Mouse (Mus musculus): ENCODE results near the gene Slco1c1. TPM values are rescaled to one million over a fixed set of nuclear protein-coding genes. Genes with fewer than 3 reads are reported as not detected.

Slco1c1 gene
- polyA plus RNA-seq, 1 experiment from 2014 or later = not detected

- H3K4me2 ChIP-seq = no peak overlapping the region
- 28% methylated on average over 13 of the region's 13 CpGs for WGBS
- TF ChIP-seq CTCF (IDR thresholded peaks at IDR 0.05; ENCODE audit: low read depth) = no peak
- no peak overlapping the region for H3K9ac ChIP-seq
- ATAC-seq (ENCODE audit: insufficient read depth) (peak; percentile 62; the same call in 1 of the 2 replicates), DNase-seq (peak; percentile 32)
- no peak overlapping the region for H3K4me3 ChIP-seq (ENCODE audit: low read depth, low read length)
- H3K9me3 ChIP-seq (ENCODE audit: low read depth, low read length) = no peaks in the 10 kb centered on the region
- H3K27ac ChIP-seq (ENCODE audit: low read depth) = no peak overlapping the region
- H3K4me1 ChIP-seq (ENCODE audit: insufficient read depth) = no peaks in the 10 kb centered on the region
- H3K36me3 ChIP-seq (ENCODE audit: insufficient read depth) = 0 out of 2 replicates have a peak, but pooled peaks cover 7% of the 10 kb centered on the region
- no peaks in the 10 kb centered on the region for H3K27me3 ChIP-seq (ENCODE audit: insufficient read depth, low read length)
Measured at GRCm38 (mm10) chr6:141495634-141496418, 28.3 kb upstream of the Slco1c1 start.

GRCm38 (mm10) chr6:141499511-141499910 lies 24.7 kb upstream of the Slco1c1 start:
- 0 out of 2 replicates have a peak, but pooled peaks have one; percentile 6 for TF ChIP-seq CTCF (IDR thresholded peaks at IDR 0.05; ENCODE audit: low read depth)
- Histone ChIP-seq H3K4me2 (no peak overlapping the region), H3K4me3 (ENCODE audit: low read depth, low read length) (no peak overlapping the region), H3K36me3 (ENCODE audit: insufficient read depth) (0 out of 2 replicates have a peak, but pooled peaks cover 7% of the 10 kb centered on the region), H3K9ac (no peak overlapping the region), H3K4me1 (ENCODE audit: insufficient read depth) (no peaks in the 10 kb centered on the region), H3K27me3 (ENCODE audit: insufficient read depth, low read length) (no peaks in the 10 kb centered on the region), H3K9me3 (ENCODE audit: low read depth, low read length) (no peaks in the 10 kb centered on the region), H3K27ac (ENCODE audit: low read depth) (no peak overlapping the region)
- no peak for ATAC-seq (ENCODE audit: insufficient read depth)
- DNase-seq = no peak

- no peak for DNase-seq
- no peak overlapping the region for H3K4me2 ChIP-seq
- H3K9me3 ChIP-seq (ENCODE audit: low read depth, low read length) = no peaks in the 10 kb centered on the region
- no peak overlapping the region for H3K4me3 ChIP-seq (ENCODE audit: low read depth, low read length)
- no peak overlapping the region for H3K27ac ChIP-seq (ENCODE audit: low read depth)
- H3K27me3 ChIP-seq (ENCODE audit: insufficient read depth, low read length) = no peaks in the 10 kb centered on the region
- TF ChIP-seq CTCF (IDR thresholded peaks at IDR 0.05; ENCODE audit: low read depth) = no peak
- H3K36me3 ChIP-seq (ENCODE audit: insufficient read depth) = 0 out of 2 replicates have a peak, but pooled peaks cover 7% of the 10 kb centered on the region
- ATAC-seq (ENCODE audit: insufficient read depth) = no peak
- H3K4me1 ChIP-seq (ENCODE audit: insufficient read depth) = no peaks in the 10 kb centered on the region
- WGBS = 54% methylated on average over 3 of the region's 3 CpGs
- H3K9ac ChIP-seq = no peak overlapping the region
Measured at GRCm38 (mm10) chr6:141501171-141501570, 23.0 kb upstream of the Slco1c1 start.

DNA sequence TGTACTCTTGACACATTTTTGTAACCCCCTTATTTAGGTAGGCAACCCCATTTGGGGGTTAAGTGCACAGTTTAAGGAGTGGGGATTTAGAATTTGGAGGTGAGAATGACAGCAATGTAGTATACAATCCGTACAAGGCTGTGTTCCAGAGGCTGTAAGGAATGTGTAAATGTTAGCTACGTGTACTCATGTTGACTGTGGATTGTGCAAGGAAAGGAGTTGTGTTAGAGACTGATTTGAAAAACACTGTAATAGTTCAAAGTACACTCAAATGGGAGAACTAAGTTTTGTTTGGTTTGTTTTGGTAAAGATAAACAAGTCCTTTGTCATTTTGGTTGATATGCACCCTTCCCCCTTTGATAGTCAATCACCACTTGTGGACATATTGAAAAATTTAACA lies 1.6 kb upstream of the Slco1c1 start:
- no peak overlapping the region for H3K9ac ChIP-seq

DNA sequence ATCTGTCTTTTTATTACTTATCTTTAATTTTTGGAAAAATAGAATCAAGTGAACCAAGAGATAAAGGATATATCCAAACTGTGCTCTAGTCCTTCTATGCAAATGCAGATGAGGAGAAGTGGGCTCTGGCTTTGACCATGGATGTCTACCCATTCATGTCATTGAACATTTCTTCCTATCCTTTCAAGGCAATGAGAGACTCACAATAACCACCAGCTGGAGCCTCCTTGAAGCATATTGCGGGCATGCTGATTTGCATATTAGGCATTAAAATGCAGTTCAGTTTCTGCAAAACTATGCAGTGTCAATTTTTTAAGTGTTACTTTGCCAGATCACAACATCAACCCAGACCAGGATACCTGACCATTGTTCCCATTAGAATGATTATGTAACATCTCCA lies 1.6 kb downstream of the Slco1c1 start:
- Histone ChIP-seq H3K27me3 (ENCODE audit: insufficient read depth, low read length) (no peaks in the 10 kb centered on the region), H3K27ac (ENCODE audit: low read depth) (no peak overlapping the region), H3K4me3 (ENCODE audit: low read depth, low read length) (no peak overlapping the region), H3K9me3 (ENCODE audit: low read depth, low read length) (no peaks in the 10 kb centered on the region), H3K4me1 (ENCODE audit: insufficient read depth) (no peaks in the 10 kb centered on the region), H3K4me2 (no peak overlapping the region), H3K36me3 (ENCODE audit: insufficient read depth) (no peaks in the 10 kb centered on the region), H3K9ac (no peak overlapping the region)
- ATAC-seq (ENCODE audit: insufficient read depth) = no peak
- no peak for DNase-seq
- 88% methylated on average over 1 of the region's 1 CpGs for WGBS
- no peak for TF ChIP-seq CTCF (IDR thresholded peaks at IDR 0.05; ENCODE audit: low read depth)

More for the DNA sequence above, 1.6 kb upstream of the Slco1c1 start:
- Histone ChIP-seq H3K4me1 (ENCODE audit: insufficient read depth) (no peaks in the 10 kb centered on the region), H3K36me3 (ENCODE audit: insufficient read depth) (no peaks in the 10 kb centered on the region), H3K27ac (ENCODE audit: low read depth) (no peak overlapping the region), H3K27me3 (ENCODE audit: insufficient read depth, low read length) (no peaks in the 10 kb centered on the region), H3K4me2 (no peak overlapping the region), H3K4me3 (ENCODE audit: low read depth, low read length) (no peak overlapping the region), H3K9me3 (ENCODE audit: low read depth, low read length) (no peaks in the 10 kb centered on the region)
- DNase-seq = no peak
- no peak for ATAC-seq (ENCODE audit: insufficient read depth)
- 55% methylated on average over 2 of the region's 2 CpGs for WGBS
- no peak for TF ChIP-seq CTCF (IDR thresholded peaks at IDR 0.05; ENCODE audit: low read depth)

DNA sequence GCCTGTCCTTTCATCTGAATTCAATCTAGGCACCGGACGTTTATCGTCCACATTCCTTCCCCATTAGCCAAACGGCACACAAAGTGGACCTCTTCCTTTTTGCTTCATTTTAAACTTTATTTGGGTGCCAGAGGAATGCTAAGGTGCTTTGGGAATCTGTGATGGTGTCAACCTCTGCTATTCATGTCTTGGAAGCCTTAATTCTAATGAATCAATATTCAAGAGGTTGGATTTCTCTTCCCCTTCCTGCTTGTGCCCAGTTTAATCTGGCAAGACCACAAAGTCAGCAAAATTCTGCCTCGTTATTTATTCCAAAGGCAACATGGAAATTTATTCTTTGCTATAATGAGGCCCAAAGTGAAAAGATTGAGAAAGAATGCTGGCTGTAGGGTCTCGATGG lies 6.7 kb downstream of the Slco1c1 start:
- no peak overlapping the region for H3K9ac ChIP-seq
- H3K4me3 ChIP-seq (ENCODE audit: low read depth, low read length) = no peak overlapping the region
- 77% methylated on average over 6 of the region's 6 CpGs for WGBS
- H3K27me3 ChIP-seq (ENCODE audit: insufficient read depth, low read length) = no peaks in the 10 kb centered on the region
- no peaks in the 10 kb centered on the region for H3K9me3 ChIP-seq (ENCODE audit: low read depth, low read length)
- ATAC-seq (ENCODE audit: insufficient read depth) (no peak), DNase-seq (no peak)
- no peak overlapping the region for H3K27ac ChIP-seq (ENCODE audit: low read depth)
- H3K36me3 ChIP-seq (ENCODE audit: insufficient read depth) = no peaks in the 10 kb centered on the region
- H3K4me2 ChIP-seq = no peak overlapping the region
- no peak for TF ChIP-seq CTCF (IDR thresholded peaks at IDR 0.05; ENCODE audit: low read depth)
- no peaks in the 10 kb centered on the region for H3K4me1 ChIP-seq (ENCODE audit: insufficient read depth)

DNA sequence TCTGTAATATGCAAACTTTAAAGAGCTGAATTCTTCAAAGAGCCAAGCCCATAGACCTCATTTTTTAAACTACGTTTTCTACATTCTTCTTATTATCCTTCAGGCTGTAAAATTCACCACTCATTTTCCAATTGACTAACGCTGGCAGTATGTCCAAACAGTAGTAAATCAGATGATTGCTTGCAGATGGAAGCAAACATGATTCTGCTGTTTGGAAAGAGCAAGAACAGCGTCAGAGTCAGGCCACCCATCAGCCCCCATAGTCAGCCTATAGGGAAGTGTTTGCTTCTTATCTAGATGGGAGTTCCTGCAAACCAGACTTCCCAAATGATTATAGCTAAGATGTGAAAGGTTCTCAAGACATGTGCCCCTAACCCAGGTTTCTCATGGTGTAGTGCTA lies 13.1 kb downstream of the Slco1c1 start:
- peak; percentile 38 for DNase-seq
- 20% methylated on average over 3 of the region's 3 CpGs for WGBS

More for the DNA sequence above, 13.1 kb downstream of the Slco1c1 start:
- H3K9ac ChIP-seq = no peak overlapping the region
- no peak overlapping the region for H3K4me3 ChIP-seq (ENCODE audit: low read depth, low read length)
- TF ChIP-seq CTCF (IDR thresholded peaks at IDR 0.05; ENCODE audit: low read depth) = no peak
- H3K9me3 ChIP-seq (ENCODE audit: low read depth, low read length) = no peaks in the 10 kb centered on the region
- H3K27ac ChIP-seq (ENCODE audit: low read depth) = no peak overlapping the region
- peak; percentile 56; the same call in 1 of the 2 replicates for ATAC-seq (ENCODE audit: insufficient read depth)
- H3K4me2 ChIP-seq = no peak overlapping the region
- no peaks in the 10 kb centered on the region for H3K36me3 ChIP-seq (ENCODE audit: insufficient read depth)
- H3K27me3 ChIP-seq (ENCODE audit: insufficient read depth, low read length) = no peaks in the 10 kb centered on the region
- no peaks in the 10 kb centered on the region for H3K4me1 ChIP-seq (ENCODE audit: insufficient read depth)
